Mouse (Mus musculus) liver, postnatal 0 days (tissue): ENCODE results near the gene 4931409K22Rik. TPM values are rescaled to one million over a fixed set of nuclear protein-coding genes. Genes with fewer than 3 reads are reported as not detected.

Experiments
- ATAC-seq: fragments of 200-750 bp; cut with Nextera tagmentation; 2 replicates; pipeline ENCODE4 v1.8.0; 2017; ENCODE audit warnings: mild to moderate bottlenecking, moderate library complexity
- DNase-seq: peaks from one replicate; pipeline ENCODE4 v3.0.0-alpha.2; 2016
- H3K27ac ChIP-seq: fragments of 300-500 bp; sonication (generic); 2 replicates; pipeline ENCODE4 v1.5.1; 2014; ENCODE audit warnings: antibody characterized with exemption, moderate library complexity, mild to moderate bottlenecking, low read depth
- H3K27me3 ChIP-seq: fragments of 300-500 bp; sonication (generic); 2 replicates; pipeline ENCODE4 v1.6.1; 2014; ENCODE audit warnings: low read length, control low read depth, mixed read lengths; ENCODE audit not compliant: insufficient read depth
- H3K36me3 ChIP-seq: fragments of 300-500 bp; sonication (generic); replicated peaks from 2 replicates; pipeline ENCODE4 v1.6.1; 2014; ENCODE audit warnings: mild to moderate bottlenecking, control low read depth, low read length, moderate library complexity, mixed read lengths; ENCODE audit not compliant: insufficient read depth
- H3K4me1 ChIP-seq: fragments of 300-500 bp; sonication (generic); 2 replicates; pipeline ENCODE4 v1.6.1; 2014; ENCODE audit warnings: antibody characterized with exemption, mild to moderate bottlenecking, control low read depth; ENCODE audit not compliant: insufficient read depth
- H3K4me2 ChIP-seq: fragments of 300-500 bp; sonication (generic); 2 replicates; pipeline ENCODE4 v1.6.1; 2014; ENCODE audit warnings: low read depth, mild to moderate bottlenecking, low read length, moderate library complexity, mixed read lengths
- H3K4me3 ChIP-seq: fragments of 300-500 bp; sonication (generic); 2 replicates; pipeline ENCODE4 v1.5.1; 2014; ENCODE audit warnings: low read depth, low read length
- H3K9ac ChIP-seq: fragments of 300-500 bp; sonication (generic); replicated peaks from 2 replicates; pipeline ENCODE4 v1.6.1; 2014; ENCODE audit warnings: mild to moderate bottlenecking, moderate library complexity
- H3K9me3 ChIP-seq: fragments of 300-500 bp; sonication (generic); 2 replicates; pipeline ENCODE4 v1.6.1; 2016; ENCODE audit warnings: mild to moderate bottlenecking, control low read depth, low read length, mixed read lengths
- CTCF ChIP-seq: sonication (generic); IDR thresholded peaks from 2 replicates; pipeline ENCODE4 v1.5.1; 2016; ENCODE audit warnings: antibody characterized with exemption, low read depth
- EP300 ChIP-seq: IDR thresholded peaks from 2 replicates; pipeline ENCODE4 v1.6.1; 2016; ENCODE audit warnings: antibody characterized with exemption, low read depth, mild to moderate bottlenecking
- WGBS: fragments of 180-500 bp; shearing (Covaris S2); extraction: QIAGEN DNeasy Blood & Tissue Kit; methylation state at CpG from one replicate; pipeline ENCODE4 v1.1.7; 2014; ENCODE audit not compliant: insufficient replicate concordance; 5-methylcytosine and 5-hydroxymethylcytosine counted together
- polyA plus RNA-seq: library from polyadenylated mRNA; unstranded; fragments of >200 nt; fragmentation: Nextera tagmentation; extraction: Ambion mirVana; gene quantifications from 2 replicates; pipeline ENCODE4 v1.2.1, GENCODE M21; 2015

Gene 4931409K22Rik
- polyA plus RNA-seq, 1 experiment from 2014 or later: not detected

DNA sequence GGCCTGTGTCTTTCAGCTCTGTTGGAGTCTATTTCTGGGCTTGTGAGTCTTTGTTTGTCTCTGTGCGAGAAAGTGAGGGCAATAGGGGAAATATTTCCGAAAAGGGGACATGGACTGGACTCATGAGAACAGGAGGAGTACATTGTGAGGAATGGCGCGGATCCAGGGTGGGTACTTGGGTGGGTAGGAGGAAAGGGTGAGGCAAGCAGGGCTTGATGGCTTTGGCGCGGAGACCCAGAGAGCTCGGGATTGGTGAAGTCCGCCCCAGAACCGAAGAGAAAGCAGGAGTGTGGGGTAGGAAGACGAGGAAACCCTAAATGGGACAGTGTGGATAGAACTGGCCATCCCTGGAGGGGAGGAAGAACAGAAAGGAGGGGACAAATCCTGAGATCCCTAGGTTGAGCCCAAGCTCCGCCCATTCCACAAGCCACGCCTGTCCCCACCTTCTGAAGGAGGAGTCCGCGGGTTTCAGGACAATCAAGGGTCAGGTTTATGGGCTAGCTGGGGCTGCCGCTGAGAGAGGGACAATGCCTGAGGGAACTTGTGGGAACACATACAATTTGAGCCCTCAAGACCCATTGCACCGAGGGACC is 46.2 kb upstream of the 4931409K22Rik start:
- TF ChIP-seq CTCF (no peak), EP300 (no peak)
- DNase-seq (peak; percentile 70), ATAC-seq (peak; percentile 60)
- Histone ChIP-seq H3K4me1 (peaks cover 27% of the 10 kb centered on the region), H3K27ac (peak overlapping the region; percentile 60; the same call in 1 of the 2 replicates), H3K36me3 (no peaks in the 10 kb centered on the region), H3K9ac (peak overlapping the region; percentile 50; the same call in 1 of the 2 replicates), H3K4me3 (peak overlapping the region; percentile 40), H3K9me3 (no peaks in the 10 kb centered on the region), H3K27me3 (peaks cover 87% of the 10 kb centered on the region), H3K4me2 (peak overlapping the region; percentile 71)
- WGBS: 3% methylated on average over 16 of the region's 16 CpGs

GRCm38 (mm10) chr5:24601911-24602750 is 45.5 kb upstream of the 4931409K22Rik start:
- H3K9ac ChIP-seq: peak overlapping the region; percentile 50
- no peaks in the 10 kb centered on the region for H3K36me3 ChIP-seq
- peak; percentile 48 for DNase-seq
- ATAC-seq: peak; percentile 26
- TF ChIP-seq CTCF (no peak), EP300 (no peak)
- peaks cover 86% of the 10 kb centered on the region for H3K27me3 ChIP-seq
- peak overlapping the region; percentile 71 for H3K4me2 ChIP-seq
- peak overlapping the region; percentile 40 for H3K4me3 ChIP-seq
- peaks cover 28% of the 10 kb centered on the region for H3K4me1 ChIP-seq
- no peaks in the 10 kb centered on the region for H3K9me3 ChIP-seq
- H3K27ac ChIP-seq: peak overlapping the region; percentile 60
- WGBS: under 1% methylated on average over 68 of the region's 73 CpGs

DNA sequence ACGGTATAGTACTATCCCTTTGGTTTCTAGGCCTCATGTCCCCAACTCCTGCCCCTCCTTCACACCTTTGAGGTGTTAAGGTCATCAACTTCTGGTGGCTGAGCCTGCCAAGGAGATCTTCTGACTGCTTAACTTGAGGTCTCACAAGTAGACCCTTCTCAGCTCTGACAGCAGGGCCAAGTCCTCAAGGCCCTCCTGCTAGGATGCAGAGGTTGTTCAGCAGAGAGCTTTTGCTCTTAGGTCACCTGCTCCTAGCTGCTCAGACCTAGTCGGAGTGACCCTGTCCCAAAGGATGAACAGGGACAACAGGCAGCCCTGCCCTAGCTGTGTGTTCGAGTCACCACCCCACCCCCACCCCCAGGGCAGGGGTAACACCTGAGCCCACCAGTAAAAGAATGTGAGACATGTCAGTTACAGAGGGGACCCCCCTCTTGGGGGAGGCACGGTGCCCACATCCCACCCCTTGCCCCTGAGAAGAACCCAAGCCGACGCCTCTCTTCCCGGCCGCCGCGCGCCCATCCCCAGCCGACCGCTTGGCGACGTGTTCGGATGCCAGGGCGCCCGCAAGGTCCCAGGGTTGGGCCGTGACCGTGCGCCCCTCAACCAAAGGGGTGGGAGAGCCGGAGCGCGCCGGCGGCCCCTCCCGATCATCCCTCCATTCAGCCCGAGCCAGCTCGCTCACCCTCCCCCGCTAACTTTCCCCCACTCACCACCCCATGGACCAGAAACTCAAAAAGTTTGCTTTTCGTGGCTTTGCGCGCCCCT is 44.6 kb upstream of the 4931409K22Rik start:
- DNase-seq: no peak
- Histone ChIP-seq H3K4me2 (peak overlapping the region; percentile 71), H3K4me1 (peaks cover 32% of the 10 kb centered on the region), H3K9ac (peak overlapping the region; percentile 50; the same call in 1 of the 2 replicates), H3K9me3 (no peaks in the 10 kb centered on the region), H3K36me3 (no peaks in the 10 kb centered on the region), H3K4me3 (peak overlapping the region; percentile 40), H3K27ac (peak overlapping the region; percentile 39; the same call in 1 of the 2 replicates), H3K27me3 (peaks cover 81% of the 10 kb centered on the region)
- WGBS: 3% methylated on average over 32 of the region's 33 CpGs
- TF ChIP-seq EP300 (no peak), CTCF (no peak)
- no peak for ATAC-seq

DNA sequence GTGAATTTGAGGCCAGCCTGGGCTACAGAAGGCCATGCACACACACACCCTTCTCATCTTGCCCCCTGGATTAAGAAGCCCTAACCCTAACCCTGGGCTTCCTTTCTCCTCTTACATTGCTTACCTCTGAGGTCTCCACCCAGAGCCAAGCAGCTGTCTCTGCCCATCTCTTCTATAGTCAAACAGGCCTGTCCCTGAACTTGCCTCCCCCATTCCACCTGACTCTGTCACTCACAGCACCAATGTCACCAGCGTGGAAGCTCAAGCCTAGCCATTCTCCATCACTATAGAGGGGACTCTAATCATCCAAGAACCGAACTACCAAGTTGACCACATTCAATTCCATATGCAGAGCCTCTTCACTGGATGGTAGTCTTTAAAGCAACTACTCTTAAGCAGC is 43.6 kb upstream of the 4931409K22Rik start:
- H3K27ac ChIP-seq: no peak overlapping the region
- ATAC-seq (no peak), DNase-seq (no peak)
- H3K36me3 ChIP-seq: no peaks in the 10 kb centered on the region
- no peaks in the 10 kb centered on the region for H3K9me3 ChIP-seq
- TF ChIP-seq EP300: no peak
- TF ChIP-seq CTCF: no peak
- peaks cover 72% of the 10 kb centered on the region for H3K27me3 ChIP-seq
- no peak overlapping the region for H3K9ac ChIP-seq
- no peak overlapping the region for H3K4me2 ChIP-seq
- H3K4me3 ChIP-seq: no peak overlapping the region
- H3K4me1 ChIP-seq: peaks cover 30% of the 10 kb centered on the region
- WGBS: 58% methylated on average over 2 of the region's 2 CpGs

DNA sequence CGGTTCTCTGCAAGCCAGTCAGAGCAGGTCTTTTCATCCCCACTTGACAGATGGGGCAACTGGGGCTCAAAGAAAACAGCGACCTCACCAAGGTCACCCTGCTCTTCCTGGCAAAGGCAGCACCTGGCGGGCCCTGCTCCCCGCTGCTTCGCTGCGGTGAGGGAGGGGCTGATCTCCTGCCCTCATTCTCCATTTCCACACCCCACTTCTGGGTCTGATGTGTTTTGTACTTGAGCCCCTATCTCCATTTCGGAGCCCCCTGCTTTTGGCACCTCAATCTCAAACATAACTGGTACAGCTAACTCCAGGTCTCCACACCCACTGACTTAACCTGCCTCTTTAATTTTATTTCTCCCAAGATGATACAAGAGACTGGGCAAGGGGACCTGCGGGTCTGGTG is 42.5 kb upstream of the 4931409K22Rik start:
- H3K4me3 ChIP-seq: no peak overlapping the region
- WGBS: 23% methylated on average over 8 of the region's 8 CpGs
- H3K4me2 ChIP-seq: no peak overlapping the region
- H3K4me1 ChIP-seq: peaks cover 26% of the 10 kb centered on the region
- peaks cover 61% of the 10 kb centered on the region for H3K27me3 ChIP-seq
- TF ChIP-seq EP300: no peak
- no peaks in the 10 kb centered on the region for H3K36me3 ChIP-seq
- no peak overlapping the region for H3K27ac ChIP-seq
- DNase-seq (no peak), ATAC-seq (no peak)
- H3K9ac ChIP-seq: no peak overlapping the region
- H3K9me3 ChIP-seq: no peaks in the 10 kb centered on the region

DNA sequence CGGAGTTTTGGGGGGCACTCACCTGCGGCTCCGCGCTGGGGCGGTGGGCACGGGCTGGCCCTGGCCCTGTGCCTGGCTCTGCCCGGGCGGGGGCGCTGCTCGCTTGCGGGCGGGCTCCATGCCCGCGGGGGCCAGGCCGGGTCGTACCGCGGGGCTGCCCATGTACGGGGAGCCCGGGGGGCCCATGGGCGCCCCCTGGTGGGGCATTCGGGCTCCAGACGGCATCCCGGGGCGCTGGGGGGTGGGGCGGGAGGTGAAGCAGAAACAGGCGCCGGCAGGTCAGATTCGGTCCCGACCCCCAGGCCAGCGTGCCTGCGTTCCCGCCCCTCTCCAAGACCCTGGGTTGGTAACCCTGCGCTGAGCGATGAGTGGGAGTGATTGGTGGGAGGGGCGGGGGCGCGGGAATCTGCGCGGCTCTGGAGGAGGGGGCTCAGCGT is 42.0 kb upstream of the 4931409K22Rik start:
- H3K9me3 ChIP-seq: no peaks in the 10 kb centered on the region
- H3K36me3 ChIP-seq: 0 out of 2 replicates have a peak, but pooled peaks cover 3% of the 10 kb centered on the region
- TF ChIP-seq CTCF: peak; percentile 50
- no peak for TF ChIP-seq EP300
- no peak overlapping the region for H3K27ac ChIP-seq
- ATAC-seq (no peak; the same call in 1 of the 2 replicates), DNase-seq (peak; percentile 70)
- H3K4me2 ChIP-seq: peak overlapping the region; percentile 68
- peaks cover 24% of the 10 kb centered on the region for H3K4me1 ChIP-seq
- peak overlapping the region; percentile 37 for H3K4me3 ChIP-seq
- no peak overlapping the region for H3K9ac ChIP-seq
- 2% methylated on average over 38 of the region's 41 CpGs for WGBS
- peaks cover 57% of the 10 kb centered on the region for H3K27me3 ChIP-seq
